Comparison of ENCODE assay signal across 2 mouse cellular contexts in the genomic region with DNA sequence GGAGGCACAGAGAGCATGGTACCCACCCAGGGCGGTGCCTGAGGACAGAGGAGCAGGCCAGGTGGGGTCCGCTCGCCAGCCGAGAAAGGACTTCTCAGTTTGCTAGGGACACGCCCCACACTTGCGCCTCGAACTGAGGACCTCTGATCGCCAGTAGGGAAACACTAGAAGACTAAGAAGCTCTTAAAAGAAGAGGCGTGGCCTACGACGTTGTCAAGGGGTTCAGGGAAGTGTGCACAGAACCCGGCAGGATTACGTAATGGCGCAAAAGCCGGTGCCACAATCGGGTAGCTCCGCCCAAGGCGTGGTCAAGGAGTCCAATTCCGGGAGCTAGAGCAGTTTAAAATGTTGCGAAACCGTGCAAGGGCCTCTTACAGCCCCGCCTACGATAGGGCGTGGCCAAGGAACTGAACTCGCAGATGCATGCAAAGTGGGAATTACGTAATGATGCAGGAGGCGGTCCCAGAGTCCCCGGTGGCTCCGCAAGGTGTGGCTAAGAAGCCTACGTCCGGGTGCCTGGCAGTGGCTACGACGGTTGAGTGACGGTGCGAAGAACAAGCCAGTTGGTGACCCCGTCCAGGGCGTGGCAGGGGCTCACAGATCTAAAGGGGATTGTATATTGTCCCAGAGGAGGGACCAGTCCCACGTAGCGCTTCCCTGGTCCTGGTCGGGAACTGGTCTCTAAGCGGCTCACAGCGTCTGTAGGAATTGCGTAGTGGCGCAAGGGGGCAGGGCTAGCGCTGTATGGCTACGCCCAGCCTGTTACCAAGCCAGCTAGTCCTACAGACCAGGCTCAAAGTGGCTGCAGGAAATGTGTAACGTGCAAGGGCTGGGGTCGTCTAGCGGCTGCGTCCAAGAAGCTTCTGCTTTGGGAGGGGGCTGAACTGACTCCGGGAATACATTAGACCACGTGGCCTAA.
TF ChIP-seq lines count a peak whose summit lies in the region.

A gene (plus strand): TSS at position 482 of the 919 bp plus-strand sequence.

TF ChIP-seq in C2C12, 6 proteins besides CTCF, POLR2A, EP300 and RAD21 (continued from another document):
- TF ChIP-seq MYOD1 (IDR thresholded peaks at IDR 0.05; ENCODE audit: control insufficient read depth, insufficient read length, low read depth): no peak

TF ChIP-seq in myocyte, 11 proteins besides CTCF, POLR2A, EP300 and RAD21 (continued from another document):
- TF ChIP-seq MYOD1 (IDR thresholded peaks at IDR 0.05; ENCODE audit: control insufficient read depth in 1 of 3, insufficient read length in 2 of 3, low read depth in 2 of 3) (peak in 1 of 3 experiments; percentile 6), MAX (IDR thresholded peaks at IDR 0.05; ENCODE audit: low read depth) (no peak), CEBPB (IDR thresholded peaks at IDR 0.05; ENCODE audit: insufficient read depth, poor library complexity, severe bottlenecking) (peak; percentile 99), SRF (IDR thresholded peaks at IDR 0.05; ENCODE audit: control insufficient read depth, insufficient read length, low read depth) (no peak), MYOG (IDR thresholded peaks at IDR 0.05; ENCODE audit: control insufficient read depth in 1 of 3, insufficient read depth in 1 of 3, insufficient read length in 2 of 3, low read depth in 2 of 3) (no peak)
